Mouse (Mus musculus) hindbrain, postnatal 0 days (tissue): ENCODE data around the gene Clip2. TPM values are rescaled to one million over a fixed set of nuclear protein-coding genes. Genes with fewer than 3 reads are reported as not detected.
A peak's percentile ranks its signal among the peaks of the same experiment; 100 is the strongest.

Experiments
- ATAC-seq: fragments of 200-750 bp; cut with Nextera tagmentation; 2 replicates; pipeline ENCODE4 v1.8.0; 2017; ENCODE audit warnings: mild to moderate bottlenecking, moderate TSS enrichment, moderate library complexity
- DNase-seq: peaks from one replicate; pipeline ENCODE4 v3.0.0-alpha.2; 2015; ENCODE audit warnings: low spot score
- H3K27ac ChIP-seq: fragments of 300-500 bp; sonication (generic); 2 replicates; pipeline ENCODE4 v1.5.1; 2014; ENCODE audit warnings: mild to moderate bottlenecking
- H3K27me3 ChIP-seq: fragments of 300-500 bp; sonication (generic); 2 replicates; pipeline ENCODE4 v1.6.1; 2014; ENCODE audit warnings: low read length, mixed read lengths; ENCODE audit not compliant: insufficient read depth
- H3K36me3 ChIP-seq: fragments of 300-500 bp; sonication (generic); 2 replicates; pipeline ENCODE4 v1.6.1; 2014; ENCODE audit warnings: low read length, mixed read lengths; ENCODE audit not compliant: insufficient read depth
- H3K4me1 ChIP-seq: fragments of 300-500 bp; sonication (generic); 2 replicates; pipeline ENCODE4 v1.6.1; 2014; ENCODE audit warnings: antibody characterized with exemption, low read length, mixed read lengths; ENCODE audit not compliant: insufficient read depth
- H3K4me2 ChIP-seq: fragments of 300-500 bp; sonication (generic); 2 replicates; pipeline ENCODE4 v1.6.1; 2014; ENCODE audit warnings: low read depth, mild to moderate bottlenecking, low read length, moderate library complexity, mixed read lengths
- H3K4me3 ChIP-seq: fragments of 300-500 bp; sonication (generic); 2 replicates; pipeline ENCODE4 v1.5.1; 2014; ENCODE audit warnings: low read length
- H3K9ac ChIP-seq: fragments of 300-500 bp; sonication (generic); replicated peaks from 2 replicates; pipeline ENCODE4 v1.6.1; 2014; ENCODE audit warnings: mild to moderate bottlenecking, low read length, moderate library complexity, mixed read lengths
- H3K9me3 ChIP-seq: fragments of 300-500 bp; sonication (generic); 2 replicates; pipeline ENCODE4 v1.6.1; 2016; ENCODE audit warnings: low read length, mixed read lengths
- CTCF ChIP-seq: IDR thresholded peaks from 2 replicates; pipeline ENCODE4 v1.5.1; 2016; ENCODE audit warnings: antibody characterized with exemption, control low read depth, low read depth
- WGBS: fragments of 180-500 bp; shearing (Covaris S2); extraction: QIAGEN DNeasy Blood & Tissue Kit; methylation state at CpG from one replicate; pipeline ENCODE4 v1.1.7; 2014; 5-methylcytosine and 5-hydroxymethylcytosine counted together
- polyA plus RNA-seq: library from polyadenylated mRNA; unstranded; fragments of >200 nt; fragmentation: Nextera tagmentation; extraction: Ambion mirVana; gene quantifications from 2 replicates; pipeline ENCODE4 v1.2.1, GENCODE M21; 2015
- total RNA-seq: library from RNA; depleted of rRNA; stranded (reverse); fragments of >200 nt; gene quantifications from 2 replicates; pipeline ENCODE4 v1.2.3, GENCODE M21; 2014

Clip2 gene
- total and polyA plus RNA-seq, 2 experiments from 2014 or later = 10.7 to 133 TPM

GRCm38 (mm10) chr5:134466296-134467029 lies 85.8 kb downstream of the Clip2 start:
- Histone ChIP-seq H3K4me2 (peak overlapping the region; percentile 16; the same call in 1 of the 2 replicates), H3K9ac (no peak overlapping the region), H3K4me1 (peaks cover 3% of the 10 kb centered on the region; the same call in 1 of the 2 replicates), H3K36me3 (no peaks in the 10 kb centered on the region), H3K27ac (no peak overlapping the region; the same call in 1 of the 2 replicates), H3K27me3 (no peaks in the 10 kb centered on the region), H3K9me3 (no peaks in the 10 kb centered on the region), H3K4me3 (no peak overlapping the region)
- no peak for TF ChIP-seq CTCF
- peak; percentile 59 for DNase-seq
- WGBS = 13% methylated on average over 21 of the region's 21 CpGs
- ATAC-seq = 0 out of 2 replicates have a peak, but pooled peaks have one; percentile 29

DNA sequence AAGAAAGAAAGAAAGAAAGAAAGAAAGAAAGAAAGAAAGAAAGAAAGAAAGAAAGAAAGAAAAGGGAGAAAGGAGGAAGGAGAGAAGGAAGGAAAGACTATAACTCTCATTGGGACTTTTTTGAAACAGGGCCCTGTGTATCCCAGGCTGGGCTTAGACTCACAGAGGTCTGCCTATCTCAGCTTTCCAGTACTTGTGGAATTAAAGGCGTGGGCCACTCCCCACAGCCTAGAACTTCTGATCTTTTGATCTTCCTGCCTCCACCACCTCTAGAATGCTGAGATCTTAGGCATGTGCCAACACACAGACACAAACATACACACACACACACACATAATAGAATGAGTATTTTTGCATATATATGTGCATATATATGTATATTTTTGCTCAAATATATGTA lies 87.0 kb downstream of the Clip2 start:
- Histone ChIP-seq H3K27ac (no peak overlapping the region), H3K4me3 (no peak overlapping the region), H3K4me2 (no peak overlapping the region), H3K9ac (no peak overlapping the region), H3K9me3 (no peaks in the 10 kb centered on the region), H3K27me3 (no peaks in the 10 kb centered on the region), H3K4me1 (peaks cover 3% of the 10 kb centered on the region; the same call in 1 of the 2 replicates), H3K36me3 (no peaks in the 10 kb centered on the region)
- TF ChIP-seq CTCF = no peak
- WGBS = 96% methylated on average over 1 of the region's 1 CpGs
- DNase-seq = no peak
- no peak for ATAC-seq

DNA sequence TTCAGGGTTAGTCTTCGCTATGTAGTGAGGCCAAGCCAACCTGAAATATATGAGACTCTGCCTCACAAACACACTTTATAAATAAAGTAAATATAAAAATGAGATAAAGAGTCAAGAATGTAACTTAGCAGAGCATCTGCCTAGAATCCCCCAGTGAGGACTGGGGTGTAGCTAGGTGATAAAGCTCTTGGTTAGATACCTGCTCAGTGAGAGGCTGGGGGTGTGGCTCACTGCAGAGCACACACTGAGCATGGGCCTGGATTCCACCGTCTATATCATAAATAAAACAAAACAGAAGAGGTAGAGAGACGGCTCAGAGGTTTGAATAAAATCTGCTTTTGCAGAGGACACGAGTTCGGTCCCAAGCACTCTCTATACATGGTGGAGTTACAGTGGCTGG lies 88.0 kb downstream of the Clip2 start:
- Histone ChIP-seq H3K27me3 (no peaks in the 10 kb centered on the region), H3K4me2 (no peak overlapping the region), H3K9ac (no peak overlapping the region), H3K36me3 (no peaks in the 10 kb centered on the region), H3K4me3 (no peak overlapping the region), H3K9me3 (no peaks in the 10 kb centered on the region), H3K27ac (no peak overlapping the region), H3K4me1 (peaks cover 3% of the 10 kb centered on the region; the same call in 1 of the 2 replicates)
- 85% methylated on average over 5 of the region's 5 CpGs for WGBS
- no peak for TF ChIP-seq CTCF
- DNase-seq (no peak), ATAC-seq (no peak)

- no peaks in the 10 kb centered on the region for H3K9me3 ChIP-seq
- no peak for TF ChIP-seq CTCF
- no peaks in the 10 kb centered on the region for H3K27me3 ChIP-seq
- DNase-seq = no peak
- no peak for ATAC-seq
- no peak overlapping the region for H3K9ac ChIP-seq
- H3K4me3 ChIP-seq = no peak overlapping the region
- no peak overlapping the region for H3K27ac ChIP-seq
- 79% methylated on average over 8 of the region's 8 CpGs for WGBS
- no peaks in the 10 kb centered on the region for H3K36me3 ChIP-seq
- no peak overlapping the region for H3K4me2 ChIP-seq
- peaks cover 3% of the 10 kb centered on the region; the same call in 1 of the 2 replicates for H3K4me1 ChIP-seq
These were observed 89.5 kb downstream of the Clip2 start for GRCm38 (mm10) chr5:134462731-134463130.

GRCm38 (mm10) chr5:134462316-134462715 lies 89.9 kb downstream of the Clip2 start:
- Histone ChIP-seq H3K4me2 (no peak overlapping the region), H3K36me3 (no peaks in the 10 kb centered on the region), H3K27ac (no peak overlapping the region), H3K9me3 (no peaks in the 10 kb centered on the region), H3K9ac (no peak overlapping the region), H3K4me1 (peaks cover 3% of the 10 kb centered on the region; the same call in 1 of the 2 replicates), H3K4me3 (no peak overlapping the region), H3K27me3 (no peaks in the 10 kb centered on the region)
- no peak for TF ChIP-seq CTCF
- DNase-seq (no peak), ATAC-seq (no peak)
- 88% methylated on average over 2 of the region's 2 CpGs for WGBS

- H3K36me3 ChIP-seq = no peaks in the 10 kb centered on the region
- no peak overlapping the region for H3K27ac ChIP-seq
- H3K4me2 ChIP-seq = no peak overlapping the region
- 94% methylated on average over 4 of the region's 4 CpGs for WGBS
- H3K27me3 ChIP-seq = no peaks in the 10 kb centered on the region
- no peaks in the 10 kb centered on the region for H3K9me3 ChIP-seq
- no peak overlapping the region for H3K9ac ChIP-seq
- TF ChIP-seq CTCF = no peak
- no peak for DNase-seq
- no peaks in the 10 kb centered on the region for H3K4me1 ChIP-seq
- no peak for ATAC-seq
- H3K4me3 ChIP-seq = no peak overlapping the region
These were observed 91.7 kb downstream of the Clip2 start for GRCm38 (mm10) chr5:134460546-134460945.

- Histone ChIP-seq H3K9me3 (no peaks in the 10 kb centered on the region), H3K4me1 (peaks cover 2% of the 10 kb centered on the region; the same call in 1 of the 2 replicates), H3K36me3 (no peaks in the 10 kb centered on the region), H3K4me2 (no peak overlapping the region), H3K4me3 (no peak overlapping the region), H3K9ac (no peak overlapping the region), H3K27me3 (no peaks in the 10 kb centered on the region), H3K27ac (no peak overlapping the region)
- ATAC-seq = no peak
- 89% methylated on average over 7 of the region's 7 CpGs for whole genome bisulfite sequencing
- DNase-seq = no peak
- 0 out of 2 replicates have a peak, but pooled peaks have one; percentile 8 for TF ChIP-seq CTCF
These were observed 93.1 kb downstream of the Clip2 start for GRCm38 (mm10) chr5:134459096-134459495.
